Mouse (Mus musculus) testis, adult 2 months (tissue): ENCODE results near the gene Olfr671. TPM values are rescaled to one million over a fixed set of nuclear protein-coding genes. Genes with fewer than 3 reads are reported as not detected.
"Not testable (repeated sequence)": the region's sequence is repeated elsewhere in the genome, so short reads cannot be mapped to it uniquely, and the experiment has no call there.

Experiments used
- H3K27ac ChIP-seq: fragments of 200-500 bp; 2 replicates; pipeline ENCODE4 v1.5.1; 2012; ENCODE audit warnings: low read depth, low read length; ENCODE audit not compliant: control insufficient read depth, insufficient read depth
- H3K27me3 ChIP-seq: fragments of 200-500 bp; 2 replicates; pipeline ENCODE4 v1.6.1; 2012; ENCODE audit warnings: mild to moderate bottlenecking, low read length, moderate library complexity; ENCODE audit not compliant: control insufficient read depth, insufficient read depth
- H3K36me3 ChIP-seq: fragments of 200-500 bp; 2 replicates; pipeline ENCODE4 v1.6.1; 2012; ENCODE audit warnings: mild to moderate bottlenecking, low read length; ENCODE audit not compliant: control insufficient read depth, insufficient read depth
- H3K4me1 ChIP-seq: fragments of 200-500 bp; 2 replicates; pipeline ENCODE4 v1.6.1; 2012; ENCODE audit warnings: low read length; ENCODE audit not compliant: control insufficient read depth, insufficient read depth
- H3K4me3 ChIP-seq: fragments of 200-500 bp; 2 replicates; pipeline ENCODE4 v1.5.1; 2012; ENCODE audit warnings: low read depth, mild to moderate bottlenecking, low read length, moderate library complexity, mixed read lengths; ENCODE audit not compliant: control insufficient read depth
- CTCF ChIP-seq: fragments of 200-500 bp; IDR thresholded peaks from 2 replicates; pipeline ENCODE4 v1.5.1; 2012; ENCODE audit warnings: low read depth, mild to moderate bottlenecking, inconsistent platforms, low read length, moderate library complexity; ENCODE audit not compliant: control insufficient read depth, insufficient read depth, insufficient replicate concordance
- POLR2A ChIP-seq: fragments of 200-500 bp; IDR thresholded peaks from 2 replicates; pipeline ENCODE4 v1.6.1; 2012; ENCODE audit warnings: low read depth, mild to moderate bottlenecking, inconsistent platforms, low read length, moderate library complexity; ENCODE audit not compliant: control insufficient read depth
- polyA plus RNA-seq: library from polyadenylated mRNA; depleted of rRNA; stranded (reverse); fragments of >200 nt; gene quantifications from 2 replicates; pipeline ENCODE4 v1.2.3, GENCODE M21; 2012; rRNA removed

Olfr671 gene
- polyA plus RNA-seq: not detected in 2 replicates

DNA sequence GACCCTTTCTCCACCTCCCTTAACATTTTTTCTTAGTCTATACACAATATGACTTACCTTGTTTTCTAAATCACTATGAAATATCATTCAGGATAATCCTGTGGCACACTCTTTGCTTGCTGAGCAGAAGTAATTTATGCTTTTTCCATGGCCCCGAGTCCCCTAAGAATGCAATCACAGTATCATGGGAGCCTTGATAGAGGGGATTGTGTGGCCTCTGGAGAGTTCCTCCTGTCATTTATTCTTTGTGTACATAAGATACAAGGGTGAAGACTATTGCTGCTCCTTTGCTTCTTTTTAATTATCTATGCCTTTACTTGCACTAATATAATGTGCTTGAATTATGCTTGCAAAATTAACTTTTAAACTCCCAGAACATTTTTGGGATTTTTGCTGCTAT lies at the start of gene Olfr671:
Olfr671 (minus strand) TSS at position 101 of the 400 bp plus-strand sequence.
- no peak within 1 kb of the TSS for H3K27ac ChIP-seq
- no peak within 1 kb of the TSS for H3K4me3 ChIP-seq
- no peaks in the 10 kb centered on the region for H3K4me1 ChIP-seq
- no peaks in the 10 kb centered on the region for H3K36me3 ChIP-seq
- TF ChIP-seq CTCF: no peak
- no peak for TF ChIP-seq POLR2A
- no peaks in the 10 kb centered on the region for H3K27me3 ChIP-seq

DNA sequence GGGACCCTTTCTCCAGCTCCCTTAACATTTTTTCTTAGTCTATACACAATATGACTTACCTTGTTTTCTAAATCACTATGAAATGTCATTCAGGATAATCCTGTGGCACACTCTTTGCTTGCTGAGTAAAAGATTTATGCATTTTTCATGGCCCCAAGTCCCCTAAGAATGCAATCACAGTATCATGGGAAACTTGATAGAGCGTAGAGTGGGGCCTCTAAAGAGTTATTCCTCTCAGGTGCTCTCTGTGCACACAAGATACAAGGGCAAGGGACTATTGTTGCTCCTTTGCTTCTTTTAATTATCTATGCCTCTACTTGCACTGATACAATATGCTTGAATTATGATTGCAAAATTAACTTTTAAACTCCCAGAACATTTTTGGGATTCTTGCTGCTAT lies 49.4 kb upstream of the Olfr671 start, which contains the start of gene Olfr675:
Olfr675 (minus strand) TSS at position 101 of the 400 bp plus-strand sequence.
- H3K36me3 ChIP-seq: no peaks in the 10 kb centered on the region
- no peaks in the 10 kb centered on the region for H3K4me1 ChIP-seq
- H3K4me3 ChIP-seq: no peak within 1 kb of the TSS
- no peak within 1 kb of the TSS for H3K27ac ChIP-seq
- no peaks in the 10 kb centered on the region for H3K27me3 ChIP-seq
- TF ChIP-seq CTCF (no peak), POLR2A (no peak)

DNA sequence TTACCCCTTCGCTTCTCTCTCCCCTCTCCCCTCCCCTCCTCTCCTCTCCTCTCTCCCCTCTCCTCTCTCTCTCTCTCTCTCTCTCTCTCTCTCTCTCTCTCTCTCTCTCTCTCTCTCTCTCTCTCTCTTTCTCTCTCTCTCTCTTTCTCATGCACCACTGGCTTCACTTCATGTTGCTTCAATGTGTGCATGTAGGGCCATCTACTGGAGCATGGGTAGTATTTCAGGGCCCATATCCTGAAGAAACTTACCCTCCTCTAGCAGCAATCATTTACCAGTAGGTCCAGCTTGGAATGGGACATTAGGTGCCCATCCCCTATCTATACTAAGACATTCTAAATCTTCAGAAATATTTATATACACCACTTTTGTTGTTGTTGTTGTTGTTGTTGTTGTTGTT lies 43.6 kb upstream of the Olfr671 start:
- Histone ChIP-seq H3K36me3 (no peaks in the 10 kb centered on the region), H3K4me3 (no peak overlapping the region), H3K27ac (no peak overlapping the region), H3K27me3 (no peaks in the 10 kb centered on the region), H3K4me1 (no peaks in the 10 kb centered on the region)
- TF ChIP-seq CTCF (no peak), POLR2A (no peak)

DNA sequence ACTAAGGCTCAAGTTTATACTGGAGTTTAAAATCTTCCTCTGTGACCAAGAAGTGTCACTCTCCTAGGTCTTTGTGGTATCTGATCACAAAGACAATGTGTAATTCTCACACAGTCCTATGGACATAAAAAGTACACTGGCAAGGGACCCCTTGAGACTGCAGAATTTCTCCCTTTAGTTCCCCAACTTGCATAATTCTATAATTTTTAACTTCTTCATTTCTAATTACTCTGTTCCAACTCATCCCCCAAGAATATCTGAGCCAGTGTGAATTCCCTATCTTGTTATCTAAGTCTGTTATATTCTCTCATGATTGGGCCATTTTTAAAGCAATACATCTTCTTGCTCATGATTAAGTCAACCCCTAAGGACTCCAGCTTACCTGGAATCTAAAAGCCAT lies 23.0 kb upstream of the Olfr671 start, which contains the start of gene Olfr672:
Olfr672 (minus strand) TSS at position 101 of the 400 bp plus-strand sequence.
- Histone ChIP-seq H3K4me3 (no peak within 1 kb of the TSS), H3K27ac (no peak within 1 kb of the TSS), H3K27me3 (no peaks in the 10 kb centered on the region), H3K4me1 (no peaks in the 10 kb centered on the region), H3K36me3 (no peaks in the 10 kb centered on the region)
- no peak for TF ChIP-seq CTCF
- TF ChIP-seq POLR2A: no peak

DNA sequence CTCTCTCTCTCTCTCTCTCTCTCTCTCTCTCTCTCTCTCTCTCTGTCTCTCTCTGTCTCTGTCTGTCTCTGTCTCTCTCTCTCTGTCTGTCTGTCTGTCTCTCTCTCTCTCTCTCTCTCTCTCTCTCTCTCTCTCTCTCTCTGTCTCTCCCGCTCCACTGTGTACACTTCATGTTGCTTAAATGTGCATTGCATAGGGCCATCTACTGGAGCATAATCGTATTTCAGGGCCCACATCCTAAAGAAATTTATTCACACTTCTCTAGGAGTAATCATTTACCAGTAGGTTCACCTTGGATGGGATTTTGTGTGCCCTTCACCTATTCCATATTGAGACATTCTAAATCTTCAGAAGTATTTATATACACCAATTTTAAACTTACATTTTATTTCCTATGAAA lies 6.4 kb downstream of the Olfr671 start:
- not testable (repeated sequence) for H3K4me3 ChIP-seq, H3K4me1 ChIP-seq, H3K27ac ChIP-seq, H3K27me3 ChIP-seq, H3K36me3 ChIP-seq

DNA sequence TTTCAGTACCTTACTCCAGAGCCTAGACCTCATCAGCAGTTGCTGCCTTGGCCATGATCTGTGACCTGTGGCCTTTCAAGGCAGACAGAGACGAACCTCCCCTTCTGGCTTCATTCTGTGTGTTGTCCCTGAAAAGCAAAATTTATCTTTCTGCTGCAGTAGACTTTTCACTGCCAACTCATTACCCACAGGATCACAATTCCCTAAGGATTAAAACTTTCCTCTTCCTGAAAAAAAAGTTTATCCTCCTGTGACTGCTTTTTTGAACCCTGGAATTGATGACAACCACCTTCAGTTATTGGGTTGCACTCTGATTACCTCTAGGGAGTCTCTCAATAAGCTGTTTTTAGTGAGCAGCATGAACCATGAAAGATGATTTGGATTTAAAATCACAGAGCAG lies 16.4 kb downstream of the Olfr671 start, which contains the start of gene Olfr670:
Olfr670 (minus strand) TSS at position 101 of the 400 bp plus-strand sequence.
- no peaks in the 10 kb centered on the region for H3K4me1 ChIP-seq
- H3K27me3 ChIP-seq: no peaks in the 10 kb centered on the region
- no peaks in the 10 kb centered on the region for H3K36me3 ChIP-seq
- H3K4me3 ChIP-seq: no peak within 1 kb of the TSS
- H3K27ac ChIP-seq: no peak within 1 kb of the TSS
- no peak for TF ChIP-seq POLR2A
- TF ChIP-seq CTCF: no peak

DNA sequence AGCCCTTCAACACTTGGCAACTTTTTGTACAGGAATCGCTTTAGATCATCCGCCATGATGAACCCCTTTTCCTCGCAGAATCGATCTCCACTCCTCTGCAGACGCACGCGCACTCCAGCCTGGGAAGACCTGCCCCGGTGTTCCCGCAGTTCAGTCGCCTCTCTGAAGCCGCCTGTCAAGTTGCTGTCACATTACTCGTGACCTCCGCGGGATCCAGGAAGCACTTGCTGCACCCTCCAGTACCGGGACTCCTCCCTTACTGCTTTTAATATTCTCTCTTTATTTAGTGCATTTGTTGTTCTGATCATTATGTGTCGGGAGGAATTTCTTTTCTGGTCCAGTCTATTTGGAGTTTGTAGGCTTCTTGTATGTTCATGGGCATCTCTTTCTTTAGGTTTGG lies 28.7 kb downstream of the Olfr671 start:
- not testable (repeated sequence) for H3K36me3 ChIP-seq, H3K27me3 ChIP-seq, H3K4me1 ChIP-seq, H3K27ac ChIP-seq, H3K4me3 ChIP-seq

DNA sequence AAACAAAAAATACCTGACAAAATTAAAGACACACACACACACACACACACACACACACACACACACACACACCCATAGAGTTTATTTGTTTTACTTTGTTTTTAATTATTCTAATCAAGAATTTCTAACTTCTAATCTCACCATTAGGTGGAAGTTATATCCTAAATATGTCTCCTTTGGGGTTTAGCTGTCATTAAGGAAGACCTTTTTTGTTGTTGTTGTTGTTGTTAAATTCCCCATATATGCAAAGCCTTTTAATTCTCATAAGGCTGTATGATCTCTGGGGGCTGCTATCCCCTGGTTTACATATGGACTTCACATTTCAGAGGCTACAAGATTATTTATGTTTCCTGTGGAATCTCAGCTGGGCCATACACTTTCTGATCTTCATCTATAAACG lies 45.0 kb downstream of the Olfr671 start, which contains the start of gene Olfr669:
Olfr669 (plus strand) TSS at position 301 of the 400 bp plus-strand sequence.
- Histone ChIP-seq H3K27me3 (no peaks in the 10 kb centered on the region), H3K4me3 (no peak within 1 kb of the TSS), H3K4me1 (no peaks in the 10 kb centered on the region), H3K27ac (no peak within 1 kb of the TSS), H3K36me3 (no peaks in the 10 kb centered on the region)
- no peak for TF ChIP-seq POLR2A
- no peak for TF ChIP-seq CTCF
